Mouse (Mus musculus) mammary gland, adult 2 months (tissue): ENCODE results near the gene Dtd2. TPM values are rescaled to one million over a fixed set of nuclear protein-coding genes. Genes with fewer than 3 reads are reported as not detected.

Source experiments
- polyA plus RNA-seq: library from polyadenylated mRNA; depleted of rRNA; stranded (reverse); fragments of >200 nt; gene quantifications from 2 replicates; pipeline ENCODE4 v1.2.3, GENCODE M21; 2012; ENCODE audit warnings: low replicate concordance; rRNA removed

Gene Dtd2
- 4.1 and 5.4 TPM in 2 replicates for polyA plus RNA-seq

DNA sequence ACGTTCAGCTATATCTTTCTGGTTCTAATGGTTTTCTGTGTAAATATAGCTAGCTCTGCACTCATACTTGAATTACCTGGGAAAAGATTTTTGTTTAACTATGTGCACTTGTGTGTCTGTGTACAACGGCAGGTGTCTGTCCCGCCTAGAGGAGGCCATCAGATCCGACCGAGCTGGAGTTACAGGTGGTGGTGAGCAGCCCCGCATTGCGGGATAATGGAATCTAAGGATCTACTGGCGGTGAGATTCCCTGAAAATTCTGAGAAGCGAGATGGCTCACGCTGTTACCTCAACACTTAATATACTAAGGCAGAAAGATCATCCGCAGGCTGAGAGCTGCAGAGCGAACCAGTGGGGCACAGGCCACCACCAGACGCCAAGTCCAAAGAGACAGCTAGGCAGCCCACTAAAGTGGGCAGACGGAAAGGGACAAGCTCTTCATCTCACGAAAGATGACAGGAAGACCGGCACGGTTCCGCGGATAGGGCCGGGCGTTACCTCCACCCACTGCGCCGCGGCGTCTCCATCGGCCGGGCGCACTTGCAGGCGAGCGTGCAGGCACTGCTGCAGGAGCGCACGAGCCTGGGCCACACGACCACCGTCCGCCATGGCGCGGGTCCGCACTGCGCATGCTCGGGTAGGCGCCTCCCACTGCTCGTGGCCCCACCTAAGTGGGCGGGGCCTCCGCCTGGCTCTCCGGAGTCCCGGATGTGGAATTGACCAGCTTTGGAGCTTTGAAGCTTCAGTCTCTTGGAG lies at the start of gene Dtd2:
Dtd2 (minus strand) TSS at position 625 of the 756 bp plus-strand sequence.

DNA sequence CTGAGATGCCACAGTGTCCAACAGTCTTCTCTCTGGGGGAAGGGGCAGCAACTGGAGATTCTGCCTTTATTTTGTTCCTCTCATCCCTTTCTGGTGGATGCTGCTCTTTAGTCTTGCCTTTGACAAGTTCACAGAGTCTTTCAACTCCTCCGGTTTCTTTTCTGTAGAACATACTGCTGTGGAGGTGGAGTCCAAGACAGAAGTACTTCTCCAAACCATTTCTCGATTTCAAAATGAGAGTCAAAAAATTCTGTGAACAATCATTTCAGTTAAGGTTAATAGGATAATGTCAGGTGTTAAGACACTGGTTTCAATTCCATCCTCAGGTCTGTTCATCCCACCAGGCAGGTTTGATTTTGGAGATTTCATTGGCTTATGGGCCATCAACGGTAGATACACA lies 21.7 kb upstream of the Dtd2 start, which contains the start of gene Gpr33:
Gpr33 (minus strand) TSS at position 101 of the 400 bp plus-strand sequence.

DNA sequence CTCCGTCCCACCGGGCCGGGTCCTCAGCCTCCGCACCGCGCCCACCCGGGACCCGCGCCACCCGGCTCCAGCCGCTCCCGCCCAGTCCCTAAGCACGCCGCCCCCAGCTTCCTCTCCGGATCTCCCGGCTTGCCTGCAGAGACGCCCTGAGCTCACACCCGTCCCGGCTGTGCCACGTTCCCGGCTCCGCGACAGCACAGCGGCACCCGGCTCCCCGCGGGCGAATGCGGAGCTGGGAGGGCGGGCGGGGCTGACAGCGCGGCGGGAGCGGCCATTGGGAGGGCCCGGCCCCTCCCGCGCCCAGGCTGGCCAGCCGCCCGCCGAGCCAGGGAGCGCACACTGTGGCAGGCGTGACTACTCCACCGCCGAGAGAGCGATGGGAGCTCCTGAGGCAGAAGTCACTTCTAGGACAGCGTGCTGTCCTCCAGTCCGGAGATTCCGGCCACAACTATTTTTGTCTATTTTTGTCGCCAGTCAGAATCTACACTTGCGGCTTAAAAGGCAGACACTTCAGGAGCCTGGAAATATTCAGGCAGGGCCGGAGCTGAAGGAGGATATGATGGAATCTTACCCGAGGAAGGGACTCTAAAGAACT lies 35.1 kb downstream of the Dtd2 start, which contains the start of gene Heatr5a:
Heatr5a (minus strand) TSS at position 252 of the 595 bp plus-strand sequence.

Other genes starting within 250 kb of the Dtd2 start
- 11.8 and 24.3 TPM in 2 replicates for gene Hectd1, start 177.0 kb downstream of the Dtd2 start, polyA plus RNA-seq
- 32.6 and 63.9 TPM in 2 replicates for gene Heatr5a, start 35.2 kb downstream of the Dtd2 start, polyA plus RNA-seq
- 0.42 and 0.72 TPM in 2 replicates for gene Gpr33, start 21.6 kb upstream of the Dtd2 start, polyA plus RNA-seq
- 1.2 and 2.1 TPM in 2 replicates for gene Nubpl, start 91.2 kb upstream of the Dtd2 start, polyA plus RNA-seq